Mouse (Mus musculus): ENCODE results near the gene Soga1.

Soga1 gene

DNA sequence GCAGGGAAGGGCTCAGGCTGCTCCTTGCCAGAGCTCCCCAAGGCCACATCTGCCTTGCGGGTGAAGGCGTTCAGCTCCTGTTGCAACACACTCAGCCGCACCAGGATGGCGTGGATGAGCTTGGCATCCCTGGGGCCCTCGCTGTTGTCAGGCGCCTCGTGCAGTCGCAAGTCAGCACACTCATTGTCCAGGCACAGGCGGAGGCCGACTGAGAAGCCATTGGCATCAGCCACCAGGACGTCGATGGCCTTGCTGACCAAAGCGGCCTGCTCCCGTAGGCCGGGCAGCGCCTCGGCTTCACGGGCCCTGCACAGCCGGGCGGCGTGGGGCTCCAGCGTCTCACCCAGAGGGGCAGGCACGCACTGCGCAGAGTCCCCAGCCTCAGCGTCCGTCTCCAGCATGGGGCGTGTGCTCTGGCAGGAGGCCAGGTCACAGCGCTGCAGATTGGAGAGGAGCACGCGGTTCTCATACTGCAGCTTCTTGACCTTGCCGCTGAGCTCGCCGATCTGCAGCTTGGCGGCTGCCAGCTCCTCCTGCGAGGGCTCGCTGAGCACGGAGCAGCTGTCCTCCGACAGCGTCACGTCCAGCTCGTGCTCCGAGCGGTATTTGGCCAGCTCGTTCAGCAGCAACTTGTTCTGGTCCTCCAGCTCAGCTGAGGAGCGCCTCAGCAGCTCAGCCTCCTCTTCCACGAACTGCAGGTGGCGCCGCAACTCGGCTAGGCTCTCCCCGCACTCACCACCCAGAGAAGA is 39.0 kb downstream of the Soga1 start:
- intact Hi-C loops (cut with DNase I) = loop anchor here (5.0 kb wide), 1 partner anchor 42 kb away; no protein-coding TSS in a partner anchor

DNA sequence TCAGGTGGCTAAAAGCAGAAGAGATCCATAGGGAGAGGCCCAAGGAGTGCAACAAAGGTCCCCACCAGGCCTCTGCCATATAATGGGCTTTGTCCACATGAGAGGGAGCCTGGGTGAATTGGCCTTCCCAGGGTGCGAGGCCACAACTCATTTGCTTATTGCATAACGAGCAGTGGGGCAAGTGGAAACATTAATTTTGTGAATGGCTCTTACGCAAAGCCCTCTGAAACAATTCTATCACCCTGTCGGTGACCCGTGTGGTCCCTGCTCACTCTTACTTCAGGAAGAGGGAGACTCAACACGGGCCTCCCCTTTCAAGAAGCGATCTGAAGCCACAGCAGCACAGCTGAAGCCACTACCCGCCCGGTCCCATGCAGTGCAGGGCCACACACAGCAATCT is 41.8 kb downstream of the Soga1 start:
- intact Hi-C loops (cut with DNase I) = no loop called here

DNA sequence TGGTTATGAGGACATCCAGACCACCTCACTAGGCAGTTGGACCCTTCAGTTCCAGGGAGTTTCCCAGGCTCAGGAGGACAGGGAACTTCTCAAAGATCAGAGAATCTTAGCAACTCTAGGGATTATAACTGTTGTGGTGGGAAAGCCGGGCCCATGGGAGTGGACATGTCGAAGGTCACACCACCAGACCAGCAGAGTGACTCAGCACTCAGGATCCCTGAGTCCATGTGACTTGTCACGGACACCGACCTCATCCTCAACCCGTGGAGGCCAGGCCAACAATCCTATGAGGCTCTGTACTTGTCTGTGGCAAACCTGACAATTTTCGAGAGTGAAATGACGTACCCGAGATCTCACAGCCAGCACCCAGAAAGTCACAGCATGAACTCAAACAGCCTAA is 42.7 kb downstream of the Soga1 start:
- intact Hi-C loops (cut with DNase I) = no loop called here

DNA sequence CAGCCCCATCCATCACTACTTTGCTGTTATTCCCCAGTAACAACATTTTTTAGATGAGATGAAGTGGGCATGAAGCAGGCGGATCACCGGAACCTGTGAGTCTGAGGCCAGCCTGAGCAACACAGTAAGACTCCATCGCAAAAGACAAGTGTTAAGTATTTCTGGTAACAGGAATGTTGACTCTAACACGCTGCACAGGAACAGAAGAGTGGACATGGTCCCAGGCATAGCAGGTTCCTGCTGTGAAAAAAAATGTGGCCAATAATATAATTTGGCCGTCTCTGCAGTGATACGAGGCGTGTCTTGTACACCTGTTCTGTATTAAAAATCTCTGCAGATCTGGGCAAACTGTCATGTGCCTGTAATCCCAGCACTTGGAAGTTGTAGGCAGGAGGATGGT is 43.7 kb downstream of the Soga1 start:
- intact Hi-C loops (cut with DNase I) = no loop called here

DNA sequence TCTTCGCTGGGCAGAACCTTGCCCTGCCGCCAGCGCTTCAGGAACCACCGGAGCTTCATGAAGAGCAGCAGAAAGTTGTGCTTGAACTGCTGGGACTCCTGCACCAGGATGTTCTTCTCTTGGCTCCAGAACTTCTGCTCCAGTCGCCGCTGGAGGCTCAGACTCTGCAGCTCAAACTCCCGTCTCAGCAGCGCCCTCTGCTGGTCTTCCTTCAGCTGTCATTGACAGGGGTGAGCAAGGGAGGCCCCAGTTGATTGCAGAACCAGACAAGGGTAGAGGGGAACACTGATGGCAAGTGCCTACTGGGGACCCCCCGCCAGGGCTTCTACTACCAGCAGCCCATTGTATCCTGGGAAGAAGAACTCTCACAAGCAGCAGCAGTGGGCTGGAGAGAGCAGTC is 48.2 kb downstream of the Soga1 start:
- intact Hi-C loops (cut with DNase I) = loop anchor here (5.0 kb wide), 1 partner anchor 66 kb away; no protein-coding TSS in a partner anchor

DNA sequence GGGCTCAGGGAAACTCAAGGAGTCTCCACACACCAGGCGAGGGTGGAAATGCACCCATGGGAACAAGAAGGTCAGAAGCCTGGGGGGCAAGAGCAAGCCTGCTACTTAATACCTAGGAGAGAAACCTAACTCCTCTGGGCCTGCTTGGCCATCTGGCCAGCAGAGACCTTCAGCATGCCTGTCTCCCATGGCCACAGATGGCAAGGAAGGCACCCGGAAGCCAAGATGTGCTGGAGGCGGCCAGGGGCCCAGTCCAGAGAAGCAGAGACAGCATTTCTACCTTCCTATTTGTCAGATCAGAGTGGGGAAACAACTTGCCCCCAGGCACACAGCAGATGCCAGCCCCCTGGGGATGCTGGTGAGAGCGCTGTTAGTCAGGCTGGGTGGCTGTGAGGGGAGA is 50.8 kb downstream of the Soga1 start:
- intact Hi-C loops (cut with DNase I) = loop anchor here (10.0 kb wide), 1 partner anchor 123 kb away; no protein-coding TSS in a partner anchor

DNA sequence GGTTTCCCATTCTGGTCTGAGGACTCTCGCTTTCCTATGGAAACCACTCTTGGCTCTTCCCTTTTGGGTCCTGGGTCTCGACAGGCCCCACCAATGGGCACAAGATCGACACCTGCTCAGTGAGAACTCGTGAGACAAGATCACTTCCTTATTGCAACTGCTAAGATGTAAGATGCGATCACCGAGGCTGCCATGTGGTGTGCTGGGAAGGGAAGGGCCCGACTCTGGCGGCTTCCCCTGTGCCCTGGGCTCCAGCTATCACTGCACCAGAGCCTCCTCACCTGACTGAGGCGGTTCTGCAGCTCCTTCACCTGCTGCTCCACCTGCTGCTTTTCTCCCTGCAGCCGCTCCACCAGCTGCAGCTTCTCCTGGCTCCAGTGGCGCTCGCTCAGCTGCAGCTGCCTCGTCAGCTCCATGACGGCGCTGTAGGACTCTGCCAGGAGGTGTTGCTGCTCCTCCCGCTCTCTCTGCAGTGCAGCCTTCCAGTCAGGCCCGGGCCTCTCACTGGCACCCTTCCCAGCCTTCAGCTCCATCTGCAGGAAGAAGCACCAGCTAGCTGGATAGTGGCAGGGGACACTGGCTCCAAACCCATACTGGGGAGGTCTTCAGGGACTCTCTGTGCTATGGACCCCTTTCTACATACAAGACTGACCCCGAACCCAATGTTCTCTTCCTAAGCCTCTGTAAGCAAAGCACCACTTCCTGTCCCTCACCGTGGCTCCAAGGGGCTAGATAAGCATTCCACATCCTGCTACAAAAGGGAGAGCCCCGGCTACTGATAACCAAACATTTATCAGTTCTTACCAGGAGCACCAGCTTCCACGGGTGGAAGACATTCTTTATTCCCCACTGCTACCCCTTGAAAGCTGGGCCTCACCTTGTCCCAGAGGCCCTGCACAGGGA is 51.7 kb downstream of the Soga1 start:
- intact Hi-C loops (cut with DNase I) = loop anchor here (10.0 kb wide), 1 partner anchor 123 kb away; no protein-coding TSS in a partner anchor

DNA sequence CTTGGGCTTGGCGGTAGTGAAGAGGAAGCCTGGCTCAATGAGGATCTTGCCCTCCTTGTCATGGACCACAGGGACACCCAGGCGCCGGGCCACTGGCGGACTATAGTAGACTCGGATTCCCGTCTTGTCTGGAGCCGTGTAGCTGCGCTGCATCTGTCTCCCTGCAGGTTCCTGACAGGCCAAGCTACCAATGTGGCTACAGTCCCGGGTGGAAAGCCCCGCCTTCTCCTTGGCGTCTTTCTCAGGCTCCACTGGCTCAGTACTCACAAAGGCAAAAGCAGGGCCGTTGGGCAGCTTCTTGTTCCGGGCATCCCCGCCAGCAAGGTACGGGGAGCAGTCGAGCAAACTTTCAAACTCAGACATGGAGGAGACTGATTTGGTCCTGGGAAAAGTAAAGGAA is 57.9 kb downstream of the Soga1 start:
- intact Hi-C loops (cut with DNase I) = loop anchor here (10.0 kb wide), 1 partner anchor 116 kb away; no protein-coding TSS in a partner anchor

DNA sequence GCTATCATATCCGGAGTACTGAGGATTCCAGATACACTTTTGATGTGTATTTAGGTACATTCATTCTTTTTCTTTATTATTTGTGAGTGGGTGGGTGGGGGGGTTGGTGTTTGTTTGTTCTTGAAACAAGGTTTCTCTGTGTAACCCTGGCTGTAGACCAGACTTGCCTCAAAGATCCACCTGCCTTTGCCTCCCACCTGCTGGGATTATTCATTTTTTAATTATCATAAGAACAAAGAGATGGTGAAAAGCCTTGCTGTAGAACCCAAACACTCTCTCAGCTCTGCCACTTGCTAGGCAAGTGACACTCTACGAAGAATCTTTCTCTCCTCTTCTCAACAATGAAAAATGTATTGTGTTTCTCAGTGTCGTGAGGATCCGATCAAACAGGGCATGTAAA is 59.8 kb downstream of the Soga1 start:
- intact Hi-C loops (cut with DNase I) = no loop called here

DNA sequence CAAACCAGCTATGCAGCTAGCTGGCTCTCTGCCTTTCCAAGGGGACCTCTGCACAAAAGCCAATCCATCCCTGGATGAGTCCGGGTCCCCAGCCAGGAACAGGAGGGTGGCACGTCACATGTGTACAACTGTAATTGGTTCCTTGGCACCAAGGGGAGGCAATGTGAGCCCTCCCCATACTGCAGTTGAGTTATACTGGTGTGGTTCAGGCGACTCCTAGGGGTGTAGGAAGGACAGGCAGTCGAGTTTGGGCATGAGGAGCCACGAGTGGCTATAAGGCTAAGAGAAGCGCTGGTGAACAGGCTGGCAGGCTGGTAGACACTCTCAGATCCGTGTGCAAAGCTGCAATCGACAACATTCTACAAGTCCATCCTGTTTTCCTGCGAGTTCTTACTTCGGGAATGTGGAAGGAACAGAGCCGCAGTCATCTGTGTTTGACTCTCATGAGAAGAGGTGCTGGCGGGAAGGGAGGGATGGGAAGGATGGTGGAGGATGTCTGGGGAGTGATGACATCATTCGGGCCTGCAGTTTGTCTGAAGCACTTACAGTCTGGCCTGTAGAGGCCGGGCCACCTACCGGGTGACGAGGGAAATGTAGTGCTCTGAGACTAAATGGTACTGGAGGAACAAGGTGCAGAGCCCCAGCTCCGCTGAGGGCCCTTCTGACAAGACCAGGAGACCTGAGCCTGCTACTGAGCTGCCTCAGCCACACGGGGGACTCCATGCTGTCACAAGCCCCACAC is 62.4 kb downstream of the Soga1 start:
- intact Hi-C loops (cut with DNase I) = no loop called here

DNA sequence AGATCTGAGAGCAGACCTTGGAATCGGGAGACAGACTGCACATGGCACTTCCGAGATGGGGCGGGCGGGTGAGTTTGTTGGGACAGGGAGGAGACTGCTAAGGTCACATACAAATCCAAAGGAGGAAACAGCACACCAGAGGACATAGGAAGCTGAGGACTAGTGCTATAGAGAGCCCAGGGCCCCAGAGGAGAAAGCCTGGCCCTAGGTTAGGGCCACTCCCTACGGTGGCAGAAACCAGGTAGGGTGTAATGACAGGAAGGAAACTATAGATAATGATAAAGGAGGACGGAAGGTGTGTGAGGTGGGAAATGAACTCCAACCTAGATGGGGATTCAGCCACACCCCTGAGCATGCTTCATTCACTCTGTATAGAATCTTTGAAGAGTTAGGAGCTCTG is 66.7 kb downstream of the Soga1 start:
- intact Hi-C loops (cut with DNase I) = no loop called here

DNA sequence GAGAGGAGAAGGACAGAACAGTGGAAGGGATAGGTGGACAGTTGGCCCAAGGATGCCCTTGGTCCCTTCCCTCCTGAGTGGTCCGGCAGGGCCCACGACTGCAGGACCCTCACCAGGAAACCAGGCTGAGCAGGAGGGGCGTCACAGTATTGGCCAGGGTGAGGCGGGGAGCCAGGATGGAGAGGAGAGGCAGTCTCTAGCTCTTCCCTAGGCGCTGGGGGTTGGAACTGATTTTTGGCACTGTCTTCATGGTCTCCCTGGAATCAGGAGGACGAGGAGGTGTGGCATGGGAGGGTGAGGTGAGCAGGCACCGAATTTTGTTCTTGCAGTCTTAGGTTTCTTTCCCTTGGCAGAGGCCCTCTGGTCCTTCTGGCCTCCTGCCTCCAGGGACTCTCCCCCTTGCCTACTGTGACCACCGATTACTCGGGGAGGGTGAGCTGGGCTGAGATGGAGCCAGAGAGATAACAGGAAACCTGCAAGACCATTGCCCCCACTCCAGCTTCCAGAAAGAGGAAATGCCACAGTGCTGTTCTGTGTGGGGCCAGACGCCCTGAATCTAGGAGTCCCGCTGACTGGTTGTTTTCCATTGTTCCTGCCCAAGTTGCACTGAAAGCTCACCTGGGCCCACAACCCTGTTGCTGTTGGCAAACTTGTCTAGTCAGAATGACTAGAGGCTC is 68.3 kb downstream of the Soga1 start:
- intact Hi-C loops (cut with DNase I) = no loop called here

DNA sequence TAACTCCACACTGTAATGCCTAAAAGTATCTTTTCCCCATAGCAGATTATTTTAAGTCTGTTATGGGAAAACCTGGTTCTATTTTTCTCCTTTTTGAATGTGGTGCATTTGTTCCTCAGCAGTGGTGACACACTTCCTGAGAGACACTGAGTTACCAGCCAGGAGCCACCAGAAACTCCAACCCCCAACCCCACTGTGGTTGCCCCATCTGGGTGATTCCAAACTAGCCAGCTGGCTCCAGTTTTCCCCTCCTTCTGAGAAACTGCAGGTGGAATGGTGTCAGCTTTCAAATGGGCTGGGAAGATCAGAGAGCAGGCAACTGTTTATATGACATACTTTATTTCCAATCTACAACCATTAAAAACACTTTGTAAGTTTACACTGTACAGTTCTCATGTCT is 68.9 kb downstream of the Soga1 start:
- intact Hi-C loops (cut with DNase I) = no loop called here

DNA sequence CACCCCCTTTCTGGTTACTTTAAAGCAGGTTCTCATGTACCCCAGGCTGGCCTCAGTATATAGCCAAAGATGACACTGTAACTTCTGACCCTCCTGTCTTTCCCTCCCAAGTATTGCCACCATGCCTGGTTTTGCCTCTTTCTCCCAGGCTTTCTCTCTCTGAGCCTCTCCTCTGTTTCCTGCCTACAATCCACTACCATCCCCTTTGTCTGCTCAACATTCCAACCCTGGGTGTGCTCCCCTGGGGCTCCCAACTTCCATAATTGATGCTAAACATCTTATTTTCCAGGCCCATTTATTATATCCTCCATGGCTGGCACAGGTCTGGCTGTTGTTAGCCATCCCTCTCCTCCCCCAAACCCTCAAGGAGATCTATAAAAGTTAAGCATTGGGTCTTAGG is 70.5 kb downstream of the Soga1 start:
- intact Hi-C loops (cut with DNase I) = no loop called here

DNA sequence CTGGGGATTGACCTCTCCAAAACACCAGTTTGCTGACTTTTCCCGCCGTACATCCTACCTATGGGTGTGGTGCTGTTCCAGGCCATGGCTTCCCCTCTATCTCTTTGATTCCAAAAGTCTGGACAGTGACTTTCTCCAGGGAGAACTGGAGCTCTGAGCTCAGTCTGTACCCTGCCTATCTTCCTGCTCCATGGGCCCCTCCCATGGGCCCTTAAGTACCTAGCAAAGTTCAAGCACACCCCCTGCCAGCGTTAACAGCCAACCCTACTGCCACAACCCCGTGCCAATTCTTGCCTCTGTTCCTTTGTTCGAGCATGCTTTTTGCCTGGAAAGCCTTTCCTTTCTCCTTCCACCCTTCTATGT is 71.8 kb downstream of the Soga1 start:
- intact Hi-C loops (cut with DNase I) = no loop called here

DNA sequence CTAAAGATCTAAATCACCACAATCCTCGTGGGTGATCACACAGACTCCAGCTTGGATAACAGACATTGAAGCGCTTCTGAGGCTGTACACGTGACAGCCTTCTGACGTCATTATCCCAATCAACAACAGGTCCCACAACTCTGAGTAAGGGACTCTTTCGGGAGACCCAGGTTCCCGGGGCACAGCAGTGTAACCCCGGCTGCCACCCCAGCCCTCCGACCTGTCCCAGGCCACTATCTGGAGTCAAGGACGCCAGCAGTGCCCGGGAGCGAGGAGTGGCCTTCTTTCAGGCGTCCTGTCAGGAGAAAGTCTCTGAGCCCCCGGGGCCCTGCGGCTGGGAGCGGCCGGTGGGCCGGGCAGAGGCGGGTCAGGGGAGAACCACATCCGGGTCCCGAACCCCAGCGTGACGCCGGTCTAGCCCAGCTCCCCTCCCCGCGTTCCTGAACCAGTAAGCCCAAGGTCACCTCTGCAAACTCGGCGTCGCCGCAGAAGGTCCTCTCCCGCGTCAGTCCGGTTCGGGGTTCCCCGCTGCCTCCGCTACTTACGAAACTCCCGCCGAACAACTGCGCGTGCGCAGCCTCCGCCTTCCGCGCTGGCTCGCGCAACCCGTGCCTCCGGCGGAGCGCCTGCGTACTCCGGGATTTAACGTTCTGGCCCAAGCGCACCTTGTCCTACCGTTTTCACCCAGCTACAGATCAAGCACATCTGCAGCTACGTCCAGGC is 72.4 kb downstream of the Soga1 start, which contains the start of gene Dsn1:
Gene Dsn1, minus strand, starts transcription at position 644 of the 723 bp plus-strand sequence.
- intact Hi-C loops (cut with DNase I) = no loop called here

DNA sequence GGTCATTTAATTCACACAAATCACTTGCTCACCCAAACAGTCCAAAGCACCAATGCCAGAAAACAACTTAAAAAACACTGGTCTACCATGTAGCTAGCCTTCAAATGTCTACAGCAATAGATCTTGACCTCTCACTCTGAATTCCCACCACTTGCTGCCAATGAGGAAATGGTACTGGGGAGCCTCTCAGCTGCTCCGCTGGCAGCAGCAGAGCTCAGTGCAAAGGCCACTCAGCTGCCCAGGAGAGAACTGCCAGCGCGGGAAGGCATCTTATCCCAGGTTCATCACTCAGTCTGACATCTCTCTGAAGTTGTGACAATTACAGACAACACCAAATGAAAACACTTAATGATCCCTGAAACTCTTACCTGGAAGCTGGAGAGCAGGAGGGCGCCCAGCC is 76.7 kb downstream of the Soga1 start:
- intact Hi-C loops (cut with DNase I) = no loop called here

DNA sequence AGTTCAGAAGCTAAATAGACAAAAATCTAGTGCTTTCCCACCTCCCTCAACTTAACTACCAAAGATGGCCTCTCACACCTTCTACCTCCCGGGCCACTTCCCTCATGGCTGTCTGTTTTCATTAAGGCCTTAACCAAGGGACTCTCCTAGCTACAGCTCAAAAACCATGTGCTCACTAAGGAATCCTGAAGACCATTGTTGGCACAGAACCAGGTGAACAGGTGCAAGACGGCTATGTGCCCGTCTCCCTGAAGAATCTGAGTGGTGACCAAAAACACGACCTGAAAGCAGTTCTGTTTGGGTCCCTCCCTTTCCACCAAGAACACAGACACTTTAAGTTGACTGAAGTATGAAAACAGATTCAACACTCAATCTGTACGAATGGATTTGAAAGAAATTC is 80.8 kb downstream of the Soga1 start:
- intact Hi-C loops (cut with DNase I) = loop anchor here (5.0 to 10.0 kb wide), 2 partner anchors 93 to 126 kb away; no protein-coding TSS in a partner anchor

DNA sequence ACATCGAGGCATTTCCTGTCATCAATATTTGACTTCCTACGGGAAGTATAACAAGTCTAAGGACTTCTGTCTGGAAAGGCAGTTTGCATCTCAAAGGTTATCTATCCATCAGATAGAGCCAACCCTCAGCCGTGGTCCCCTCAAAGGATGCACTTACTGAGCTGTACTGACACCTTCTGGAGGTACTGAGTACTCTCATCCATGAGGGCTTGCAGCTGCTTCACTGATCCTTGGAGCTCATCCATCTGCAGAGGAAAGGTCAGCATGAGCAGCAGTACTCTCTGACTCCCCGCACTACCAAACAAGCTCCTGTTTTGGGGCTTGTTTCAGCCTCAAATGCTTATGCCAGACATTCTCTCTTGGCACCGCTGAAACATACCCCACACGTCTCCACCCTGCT is 82.5 kb downstream of the Soga1 start:
- intact Hi-C loops (cut with DNase I) = loop anchor here (5.0 to 10.0 kb wide), 2 partner anchors 92 to 124 kb away; no protein-coding TSS in a partner anchor
